Mouse (Mus musculus): ENCODE measurements around the gene Plcl2.
"Not testable (repeated sequence)": the region's sequence is repeated elsewhere in the genome, so short reads cannot be mapped to it uniquely, and the experiment has no call there.

Gene Plcl2

GRCm38 (mm10) chr17:50536409-50537194 lies 27.4 kb downstream of the Plcl2 start:
- no peak for DNase-seq (ENCODE audit: low spot score)

DNA sequence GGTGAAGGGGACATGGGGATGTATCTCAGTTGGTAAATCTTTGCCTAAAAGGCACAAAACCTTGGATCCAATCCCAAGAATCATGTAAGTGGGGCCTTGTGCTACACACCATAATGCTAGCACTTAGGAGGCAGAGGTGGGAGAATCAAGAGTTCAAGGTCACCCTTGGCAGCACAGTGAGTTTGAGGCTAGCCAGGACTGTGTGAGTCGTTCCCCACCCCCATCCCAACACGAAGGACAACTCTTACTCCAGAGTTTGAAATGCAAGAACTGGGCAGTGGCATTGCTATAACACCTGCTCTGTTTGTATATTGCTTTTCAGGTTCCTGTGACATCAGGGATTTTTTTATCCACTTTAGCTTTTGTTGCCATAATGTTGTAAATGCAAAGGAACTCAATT lies 28.6 kb downstream of the Plcl2 start:
- no peak for DNase-seq (ENCODE audit: low spot score)

DNA sequence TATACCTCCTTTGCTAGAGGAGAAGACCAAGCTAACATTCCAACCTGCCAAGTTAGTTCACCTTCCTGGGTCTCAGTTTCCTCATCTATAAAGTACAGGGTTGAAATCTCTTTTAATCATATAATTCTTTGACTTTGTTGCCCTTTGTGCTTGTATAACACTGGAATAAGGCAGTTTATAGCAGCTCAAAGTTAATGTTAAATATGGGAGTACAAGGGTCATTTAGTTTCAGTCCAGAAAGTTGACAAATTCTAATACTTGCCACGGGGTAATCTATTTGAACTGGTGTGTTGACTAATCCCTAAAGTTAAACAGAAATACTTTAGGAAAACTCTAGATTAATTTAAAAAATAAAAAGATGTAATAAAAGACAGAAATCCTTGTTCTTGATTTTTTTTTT lies 35.7 kb downstream of the Plcl2 start:
- DNase-seq (ENCODE audit: low spot score) = no peak

DNA sequence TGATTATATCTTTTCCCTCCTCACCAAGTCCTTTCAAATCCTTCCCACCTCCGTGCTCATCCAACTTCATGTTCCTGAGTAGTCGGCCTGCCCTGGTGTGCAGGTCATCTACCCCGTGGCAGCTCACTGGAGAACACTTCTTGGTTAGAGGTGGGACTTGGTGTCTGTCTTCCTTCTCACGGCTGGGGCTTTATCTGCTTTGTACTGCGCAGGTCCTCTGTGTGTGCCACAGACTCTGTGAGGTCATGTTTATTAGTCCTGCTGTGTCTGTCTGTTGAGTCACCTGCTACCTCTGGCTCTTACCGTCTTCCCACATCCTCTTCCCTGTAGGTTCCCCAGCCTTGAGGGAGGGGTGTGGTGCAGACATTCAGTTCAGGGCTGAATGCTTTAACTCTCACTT lies 36.1 kb downstream of the Plcl2 start:
- peak; percentile 55 for DNase-seq (ENCODE audit: low spot score)

DNA sequence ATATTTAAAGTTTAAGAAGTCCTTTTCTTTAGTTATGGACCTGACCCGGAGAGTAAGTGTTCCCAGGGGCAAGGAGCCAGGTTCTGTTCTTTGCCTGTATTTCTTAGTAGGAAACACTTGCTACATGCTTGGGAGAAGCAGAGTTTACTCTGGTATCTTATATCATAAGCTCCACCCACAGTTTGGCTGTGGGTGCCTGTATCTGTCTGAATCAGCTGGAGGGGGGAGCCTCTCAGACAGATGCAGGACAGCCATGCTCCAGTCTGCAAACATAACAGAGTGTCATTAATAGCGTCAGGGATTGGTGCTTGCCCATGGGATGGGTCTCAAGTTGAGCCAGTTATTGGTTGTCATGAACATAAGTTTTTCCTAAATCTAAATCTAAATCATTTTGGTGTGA lies 42.9 kb downstream of the Plcl2 start:
- no peak for DNase-seq (ENCODE audit: low spot score)

DNA sequence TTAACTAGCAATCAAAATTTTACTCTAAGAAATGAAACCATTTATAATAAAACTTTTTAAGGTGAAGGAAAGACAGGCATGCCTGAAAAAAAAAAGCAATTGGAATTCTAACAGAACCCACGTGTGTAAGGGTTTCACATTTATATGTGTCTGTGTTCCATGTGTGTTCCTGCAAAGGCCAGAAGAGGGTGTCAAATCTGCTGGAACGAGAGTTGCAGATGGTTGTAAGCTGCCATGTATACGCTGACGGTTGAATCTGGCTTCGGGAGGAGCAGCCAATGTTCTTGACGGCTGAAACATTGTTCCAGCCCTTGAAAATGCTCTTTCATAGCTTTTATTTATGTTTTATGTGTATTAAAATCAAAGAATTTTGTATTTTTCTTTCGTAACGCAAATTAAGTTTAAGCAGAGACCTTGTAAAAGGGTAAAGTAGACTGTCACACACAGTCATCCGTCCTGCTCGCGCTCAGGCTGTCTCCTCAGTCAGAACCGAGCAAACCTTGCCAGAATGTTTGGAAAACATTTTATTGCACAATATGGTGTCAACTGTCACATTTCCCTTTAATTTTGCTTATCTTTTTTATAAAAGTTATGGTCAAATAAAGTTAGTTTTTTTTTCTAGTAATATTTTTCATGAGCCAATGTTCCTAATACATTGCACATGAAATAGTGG lies 48.5 kb downstream of the Plcl2 start:
- DNase-seq (ENCODE audit: low spot score) = no peak

GRCm38 (mm10) chr17:50558239-50558625 lies 49.0 kb downstream of the Plcl2 start:
- no peak for DNase-seq (ENCODE audit: low spot score)

- DNase-seq (ENCODE audit: low spot score) = no peak
Observed at GRCm38 (mm10) chr17:50565376-50566123, 56.3 kb downstream of the Plcl2 start.

- no peak for DNase-seq (ENCODE audit: low spot score)
Observed at GRCm38 (mm10) chr17:50568846-50569245, 59.6 kb downstream of the Plcl2 start.

GRCm38 (mm10) chr17:50570228-50570627 lies 61.0 kb downstream of the Plcl2 start:
- DNase-seq (ENCODE audit: low spot score) = not testable (repeated sequence)

- DNase-seq (ENCODE audit: low spot score) = no peak
Observed at GRCm38 (mm10) chr17:50570681-50571398, 61.6 kb downstream of the Plcl2 start.

GRCm38 (mm10) chr17:50574161-50574560 lies 65.0 kb downstream of the Plcl2 start:
- DNase-seq (ENCODE audit: low spot score) = no peak

DNA sequence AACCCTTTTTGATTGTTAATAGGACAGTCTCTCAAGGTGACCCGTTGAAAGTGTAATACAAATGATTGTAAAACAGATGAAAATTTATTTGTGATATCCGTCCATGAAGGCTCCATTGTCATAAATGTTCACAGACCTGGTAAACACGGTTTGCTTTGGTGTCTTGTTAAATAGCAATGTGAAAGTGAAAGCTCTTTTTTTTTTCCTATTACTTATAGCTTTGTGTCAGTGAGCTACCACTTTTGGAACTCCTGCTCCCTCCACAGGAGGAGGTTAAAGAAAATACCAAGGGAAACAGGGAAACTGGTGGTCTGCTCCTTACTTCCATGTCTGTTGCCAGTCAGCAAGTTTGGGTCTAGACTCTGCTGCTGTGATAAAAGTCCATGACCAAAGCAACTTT lies 71.2 kb downstream of the Plcl2 start:
- no peak for DNase-seq (ENCODE audit: low spot score)

DNA sequence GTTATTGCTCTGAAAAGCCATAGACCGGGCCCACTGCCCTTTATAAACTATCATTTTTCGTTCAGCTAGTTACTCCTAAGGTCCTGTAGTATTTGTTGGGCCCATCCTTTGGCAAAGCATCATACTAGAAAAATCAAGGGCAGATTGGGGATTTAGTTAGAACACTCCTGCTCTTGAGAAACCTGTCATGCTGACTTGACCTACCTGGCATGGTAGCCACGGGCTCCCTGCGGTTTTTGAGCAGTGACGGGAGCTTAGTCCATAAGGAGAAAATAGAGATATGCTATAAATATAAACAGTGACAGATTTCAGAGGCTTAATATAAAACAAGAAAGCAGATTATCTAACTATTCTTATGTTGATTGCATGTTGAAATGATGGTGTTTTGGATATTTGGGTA lies 77.6 kb downstream of the Plcl2 start:
- no peak for DNase-seq (ENCODE audit: low spot score)

DNA sequence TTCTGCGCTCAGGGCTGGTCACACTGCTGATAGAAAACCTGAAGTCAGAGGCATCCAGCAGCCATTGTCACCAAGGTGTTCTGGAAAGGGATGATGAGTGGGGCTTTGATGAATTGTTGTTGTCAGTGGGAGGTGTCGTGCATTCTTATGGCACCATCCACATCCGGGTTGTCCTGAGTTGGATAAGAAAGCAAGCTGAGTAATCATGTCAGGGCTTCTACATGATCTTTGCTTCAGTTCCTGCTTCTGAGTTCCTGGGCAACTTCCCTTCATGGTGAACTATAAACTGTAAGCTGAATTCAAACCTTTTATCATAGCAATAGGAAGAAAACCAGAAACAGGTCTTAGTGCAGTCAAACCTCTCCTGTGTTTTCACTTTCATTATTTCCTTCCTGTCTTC lies 78.7 kb downstream of the Plcl2 start:
- no peak for DNase-seq (ENCODE audit: low spot score)

- DNase-seq (ENCODE audit: low spot score) = no peak
Observed at GRCm38 (mm10) chr17:50600178-50600577, 91.0 kb downstream of the Plcl2 start.

- DNase-seq (ENCODE audit: low spot score) = no peak
Observed at GRCm38 (mm10) chr17:50600696-50601095, 91.5 kb downstream of the Plcl2 start.

- DNase-seq (ENCODE audit: low spot score) = no peak
Observed at GRCm38 (mm10) chr17:50606890-50607289, 97.7 kb downstream of the Plcl2 start.

GRCm38 (mm10) chr17:50609908-50610307 lies 100.7 kb downstream of the Plcl2 start:
- DNase-seq (ENCODE audit: low spot score) = no peak

GRCm38 (mm10) chr17:50620794-50621537 lies 111.8 kb downstream of the Plcl2 start:
- DNase-seq (ENCODE audit: low spot score) = no peak

DNA sequence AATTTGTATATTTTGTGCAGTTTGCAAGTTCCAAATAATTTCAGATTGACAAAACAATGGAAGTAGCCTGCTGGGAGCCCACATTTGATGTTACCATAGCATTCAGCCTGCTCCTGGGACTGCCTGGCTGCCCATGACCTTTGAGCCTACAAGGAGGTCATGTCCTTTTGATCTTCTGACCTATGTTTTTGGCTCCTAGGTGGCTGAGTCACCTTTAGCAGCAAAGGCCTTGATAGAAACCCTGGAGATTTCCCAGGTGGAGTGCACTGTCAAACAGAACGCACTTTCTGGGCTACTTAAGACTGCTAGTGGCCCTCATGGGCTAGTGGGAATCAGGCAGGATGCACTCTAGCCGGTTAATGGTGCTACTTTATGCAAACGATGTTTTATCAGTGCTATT lies 112.8 kb downstream of the Plcl2 start:
- peak; percentile 16 for DNase-seq (ENCODE audit: low spot score)

DNA sequence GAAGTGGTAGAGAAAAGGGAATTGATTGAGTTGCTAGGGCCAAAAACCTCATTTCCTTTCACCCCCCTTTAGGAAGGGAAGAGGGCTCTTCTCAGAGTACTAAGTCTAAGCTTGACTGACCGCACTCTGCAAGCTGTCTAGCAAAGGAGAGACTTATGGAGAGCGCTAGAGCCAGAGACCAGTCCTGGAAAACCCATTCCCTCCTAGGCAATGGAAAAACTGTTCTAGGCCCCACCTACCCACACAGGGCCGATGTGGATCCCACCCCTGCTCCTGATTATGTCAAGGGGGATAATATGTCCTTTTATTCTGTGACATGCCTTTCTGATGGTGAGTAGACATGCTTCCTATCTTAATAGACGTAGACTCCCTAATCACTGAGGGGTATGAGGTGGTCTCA lies 116.4 kb downstream of the Plcl2 start:
- DNase-seq (ENCODE audit: low spot score) = no peak
